Mouse (Mus musculus): Measurements from ENCODE around the gene Dcdc2a. TPM values are rescaled to one million over a fixed set of nuclear protein-coding genes. Genes with fewer than 3 reads are reported as not detected.

Dcdc2a gene
- total RNA-seq, 2 experiments from 2014 or later, result 0.41 to 0.67 TPM

- intact Hi-C loops (cut with DNase I), result no loop called here
- DNase-seq, result no peak
Observed at GRCm38 (mm10) chr13:25160804-25161203, 105.0 kb downstream of the Dcdc2a start.

GRCm38 (mm10) chr13:25162594-25162993, 106.8 kb downstream of the Dcdc2a start:
- intact Hi-C loops (cut with DNase I), result no loop called here
- DNase-seq, result no peak

GRCm38 (mm10) chr13:25168891-25169290, 113.1 kb downstream of the Dcdc2a start:
- intact Hi-C loops (cut with DNase I), result no loop called here
- no peak for DNase-seq

GRCm38 (mm10) chr13:25177835-25178234, 122.0 kb downstream of the Dcdc2a start:
- intact Hi-C loops (cut with DNase I), result no loop called here

GRCm38 (mm10) chr13:25178236-25179001, 122.6 kb downstream of the Dcdc2a start:
- DNase-seq, result no peak
- intact Hi-C loops (cut with DNase I), result no loop called here

More at GRCm38 (mm10) chr13:25177835-25178234, 122.0 kb downstream of the Dcdc2a start:
- DNase-seq, result no peak

GRCm38 (mm10) chr13:25186436-25187325, 130.9 kb downstream of the Dcdc2a start:
- intact Hi-C loops (cut with DNase I), result no loop called here
- no peak for DNase-seq

GRCm38 (mm10) chr13:25187326-25187710, 131.5 kb downstream of the Dcdc2a start:
- intact Hi-C loops (cut with DNase I), result no loop called here

GRCm38 (mm10) chr13:25189419-25190144, 133.8 kb downstream of the Dcdc2a start:
- no peak for DNase-seq
- intact Hi-C loops (cut with DNase I), result no loop called here

More at GRCm38 (mm10) chr13:25187326-25187710, 131.5 kb downstream of the Dcdc2a start:
- DNase-seq, result no peak

- intact Hi-C loops (cut with DNase I), result no loop called here
- DNase-seq, result no peak
Observed at GRCm38 (mm10) chr13:25190218-25190617, 134.4 kb downstream of the Dcdc2a start.

- intact Hi-C loops (cut with DNase I), result no loop called here
- no peak for DNase-seq
Observed at GRCm38 (mm10) chr13:25195706-25196105, 139.9 kb downstream of the Dcdc2a start.

GRCm38 (mm10) chr13:25199916-25200315, 144.1 kb downstream of the Dcdc2a start:
- intact Hi-C loops (cut with DNase I), result no loop called here
- no peak for DNase-seq

GRCm38 (mm10) chr13:25206950-25207349, 151.1 kb downstream of the Dcdc2a start:
- DNase-seq, result no peak
- intact Hi-C loops (cut with DNase I), result no loop called here

GRCm38 (mm10) chr13:25218394-25218793, 162.6 kb downstream of the Dcdc2a start:
- intact Hi-C loops (cut with DNase I), result no loop called here

GRCm38 (mm10) chr13:25220186-25220787, 164.5 kb downstream of the Dcdc2a start:
- intact Hi-C loops (cut with DNase I), result no loop called here
- DNase-seq, result no peak

More at GRCm38 (mm10) chr13:25218394-25218793, 162.6 kb downstream of the Dcdc2a start:
- no peak for DNase-seq

GRCm38 (mm10) chr13:25251893-25252292, 196.1 kb downstream of the Dcdc2a start:
- DNase-seq, result no peak
- intact Hi-C loops (cut with DNase I), result no loop called here

GRCm38 (mm10) chr13:25254478-25255263, 198.9 kb downstream of the Dcdc2a start:
- intact Hi-C loops (cut with DNase I), result no loop called here
- DNase-seq, result no peak

GRCm38 (mm10) chr13:25257608-25258007, 201.8 kb downstream of the Dcdc2a start:
- DNase-seq, result no peak
- intact Hi-C loops (cut with DNase I), result no loop called here

Data from gastrocnemius, postnatal 36 days (tissue).